Mouse (Mus musculus): ENCODE data around the gene Foxp4. TPM values are rescaled to one million over a fixed set of nuclear protein-coding genes. Genes with fewer than 3 reads are reported as not detected.

Foxp4 gene
- polyA plus RNA-seq, 1 experiment: 100 TPM

GRCm38 (mm10) chr17:47922116-47922515 is 2.3 kb downstream of the Foxp4 start:
- peak overlapping the region; percentile 31 for H3K4me3 ChIP-seq (replicated peaks; ENCODE audit: extremely low read depth, low read depth, low read length)
- H3K4me1 ChIP-seq (ENCODE audit: control insufficient read depth, insufficient read depth, low read length): peaks cover 5% of the 10 kb centered on the region
- DNase-seq: peak; percentile 38
- whole genome bisulfite sequencing: 12% methylated on average over 21 of the region's 21 CpGs
- no peak for TF ChIP-seq CTCF (IDR thresholded peaks at IDR 0.05; ENCODE audit: insufficient read depth, low read length)
- TF ChIP-seq POLR2A (IDR thresholded peaks at IDR 0.05; ENCODE audit: borderline replicate concordance, extremely low read depth, low read depth, low read length): no peak

GRCm38 (mm10) chr17:47921136-47921665 is 3.2 kb downstream of the Foxp4 start:
- peaks cover 5% of the 10 kb centered on the region for H3K4me1 ChIP-seq (ENCODE audit: control insufficient read depth, insufficient read depth, low read length)
- WGBS: 68% methylated on average over 4 of the region's 4 CpGs
- H3K4me3 ChIP-seq (replicated peaks; ENCODE audit: extremely low read depth, low read depth, low read length): no peak overlapping the region
- no peak for DNase-seq
- TF ChIP-seq CTCF (IDR thresholded peaks at IDR 0.05; ENCODE audit: insufficient read depth, low read length) (no peak), POLR2A (IDR thresholded peaks at IDR 0.05; ENCODE audit: borderline replicate concordance, extremely low read depth, low read depth, low read length) (no peak)

- DNase-seq: no peak
- TF ChIP-seq POLR2A (IDR thresholded peaks at IDR 0.05; ENCODE audit: borderline replicate concordance, extremely low read depth, low read depth, low read length): no peak
- TF ChIP-seq CTCF (IDR thresholded peaks at IDR 0.05; ENCODE audit: insufficient read depth, low read length): no peak
- 59% methylated on average over 5 of the region's 5 CpGs for WGBS
- Histone ChIP-seq H3K4me3 (replicated peaks; ENCODE audit: extremely low read depth, low read depth, low read length) (no peak overlapping the region), H3K4me1 (ENCODE audit: control insufficient read depth, insufficient read depth, low read length) (peaks cover 5% of the 10 kb centered on the region)
Observed at GRCm38 (mm10) chr17:47919826-47920225, 4.6 kb downstream of the Foxp4 start.

GRCm38 (mm10) chr17:47917907-47918306 is 6.5 kb downstream of the Foxp4 start:
- TF ChIP-seq CTCF (IDR thresholded peaks at IDR 0.05; ENCODE audit: insufficient read depth, low read length) (no peak), POLR2A (IDR thresholded peaks at IDR 0.05; ENCODE audit: borderline replicate concordance, extremely low read depth, low read depth, low read length) (no peak)
- H3K4me1 ChIP-seq (ENCODE audit: control insufficient read depth, insufficient read depth, low read length): peaks cover 5% of the 10 kb centered on the region
- no peak for DNase-seq
- no peak overlapping the region for H3K4me3 ChIP-seq (replicated peaks; ENCODE audit: extremely low read depth, low read depth, low read length)
- whole genome bisulfite sequencing: 89% methylated on average over 5 of the region's 5 CpGs

DNA sequence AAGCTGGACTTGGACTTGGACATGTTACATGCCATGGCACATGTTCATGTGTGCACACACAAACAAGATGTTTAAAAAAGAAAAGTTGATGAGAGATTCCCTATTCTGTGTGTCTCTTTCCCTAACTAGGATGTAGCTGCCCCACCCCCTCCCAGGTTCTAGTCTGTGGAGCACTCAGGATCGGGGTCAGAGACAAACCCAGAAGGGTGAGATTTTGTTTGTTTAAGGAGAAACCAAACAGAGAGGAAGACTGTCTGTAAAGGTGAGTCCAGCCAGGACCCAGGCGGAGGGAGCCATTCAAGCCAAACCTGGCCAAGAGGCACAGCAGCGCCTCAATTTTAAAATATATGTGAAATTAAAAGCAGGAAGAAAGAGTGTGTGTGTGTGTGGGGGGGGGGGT is 7.2 kb downstream of the Foxp4 start:
- Histone ChIP-seq H3K4me3 (replicated peaks; ENCODE audit: extremely low read depth, low read depth, low read length) (no peak overlapping the region), H3K4me1 (ENCODE audit: control insufficient read depth, insufficient read depth, low read length) (peaks cover 4% of the 10 kb centered on the region)
- 72% methylated on average over 3 of the region's 3 CpGs for WGBS
- DNase-seq: no peak
- TF ChIP-seq CTCF (IDR thresholded peaks at IDR 0.05; ENCODE audit: insufficient read depth, low read length) (no peak), POLR2A (IDR thresholded peaks at IDR 0.05; ENCODE audit: borderline replicate concordance, extremely low read depth, low read depth, low read length) (no peak)

DNA sequence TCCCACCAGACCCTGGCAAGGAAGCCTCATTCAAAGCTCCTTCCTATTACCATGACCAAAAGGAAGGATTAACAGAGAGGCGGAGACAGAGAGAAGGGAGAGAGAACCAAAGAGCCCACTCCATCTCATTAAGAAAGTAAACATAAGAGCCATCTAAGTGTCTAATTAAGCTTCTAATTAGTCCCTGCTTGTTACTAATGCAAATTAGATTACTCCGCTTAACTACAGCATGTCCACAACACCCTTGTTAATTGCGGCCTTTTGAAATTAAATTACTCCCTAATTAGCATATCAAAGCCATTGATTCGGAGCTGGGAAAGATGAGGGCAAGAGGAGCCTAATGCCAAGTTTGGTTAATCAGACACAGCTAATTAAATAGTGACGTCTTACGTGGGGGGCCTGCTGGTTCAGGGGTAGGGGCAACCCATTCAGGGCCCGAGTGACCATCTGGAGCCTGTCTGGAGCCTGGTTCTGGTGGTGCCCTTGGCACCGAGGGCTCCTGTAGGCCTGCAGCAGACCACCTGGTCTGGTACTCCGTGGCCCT is 9.7 kb downstream of the Foxp4 start:
- TF ChIP-seq CTCF (IDR thresholded peaks at IDR 0.05; ENCODE audit: insufficient read depth, low read length) (no peak), POLR2A (IDR thresholded peaks at IDR 0.05; ENCODE audit: borderline replicate concordance, extremely low read depth, low read depth, low read length) (no peak)
- DNase-seq: no peak
- Histone ChIP-seq H3K4me3 (replicated peaks; ENCODE audit: extremely low read depth, low read depth, low read length) (no peak overlapping the region), H3K4me1 (ENCODE audit: control insufficient read depth, insufficient read depth, low read length) (no peaks in the 10 kb centered on the region)
- 71% methylated on average over 9 of the region's 9 CpGs for WGBS

DNA sequence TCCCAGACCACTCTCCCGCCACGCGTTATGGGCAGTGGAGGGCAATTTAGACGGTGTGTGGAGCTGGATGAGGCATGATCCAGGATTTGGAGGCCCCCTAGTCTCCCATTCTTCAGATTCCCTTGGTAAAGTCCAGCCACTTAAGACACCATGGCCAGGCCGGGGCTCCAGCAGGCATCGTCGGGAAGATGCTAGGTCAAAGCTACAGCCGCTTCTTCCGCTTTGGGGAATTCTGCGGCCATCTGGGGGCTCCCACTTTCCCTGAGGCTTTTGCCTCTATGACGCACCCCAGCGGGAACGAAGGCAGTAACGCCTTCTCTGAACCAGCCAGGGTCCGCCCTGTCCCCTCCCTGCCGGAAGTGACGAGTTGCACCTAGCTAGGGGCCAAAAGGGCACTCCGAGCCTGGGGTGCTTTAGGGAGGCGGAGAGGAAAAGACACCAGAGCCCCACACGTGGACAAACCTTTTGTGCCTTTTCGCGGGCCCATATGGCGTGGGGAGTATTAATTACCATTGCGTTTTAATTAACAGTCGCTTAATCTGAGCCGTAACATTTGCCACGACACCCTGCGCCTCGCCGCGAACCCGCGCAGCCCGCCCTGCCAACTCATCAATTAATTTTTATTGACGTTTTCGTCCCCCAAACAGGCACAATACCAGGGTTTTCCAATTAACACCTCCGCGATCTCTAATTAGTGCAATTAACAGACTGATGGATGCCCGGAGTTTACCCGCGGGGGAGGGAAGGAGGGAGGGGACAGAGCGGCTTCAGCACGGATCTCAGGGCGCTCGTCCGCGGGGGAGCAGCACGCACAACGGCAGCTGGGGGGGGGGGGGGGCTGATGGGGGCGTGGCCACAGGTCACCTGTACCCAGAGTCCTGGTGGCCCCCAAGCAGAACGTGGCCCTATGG is 15.1 kb downstream of the Foxp4 start:
- H3K4me1 ChIP-seq (ENCODE audit: control insufficient read depth, insufficient read depth, low read length): no peaks in the 10 kb centered on the region
- peak overlapping the region; percentile 43 for H3K4me3 ChIP-seq (replicated peaks; ENCODE audit: extremely low read depth, low read depth, low read length)
- 27% methylated on average over 51 of the region's 51 CpGs for WGBS
- DNase-seq: peak; percentile 57
- TF ChIP-seq POLR2A (IDR thresholded peaks at IDR 0.05; ENCODE audit: borderline replicate concordance, extremely low read depth, low read depth, low read length) (no peak), CTCF (IDR thresholded peaks at IDR 0.05; ENCODE audit: insufficient read depth, low read length) (no peak)

- H3K4me1 ChIP-seq (ENCODE audit: control insufficient read depth, insufficient read depth, low read length): no peaks in the 10 kb centered on the region
- no peak for DNase-seq
- 98% methylated on average over 2 of the region's 2 CpGs for WGBS
- TF ChIP-seq CTCF (IDR thresholded peaks at IDR 0.05; ENCODE audit: insufficient read depth, low read length): no peak
- H3K4me3 ChIP-seq (replicated peaks; ENCODE audit: extremely low read depth, low read depth, low read length): no peak overlapping the region
Observed at GRCm38 (mm10) chr17:47908079-47908478, 16.4 kb downstream of the Foxp4 start.

- no peak for DNase-seq
- no peak for TF ChIP-seq CTCF (IDR thresholded peaks at IDR 0.05; ENCODE audit: insufficient read depth, low read length)
- no peak for TF ChIP-seq POLR2A (IDR thresholded peaks at IDR 0.05; ENCODE audit: borderline replicate concordance, extremely low read depth, low read depth, low read length)
- 78% methylated on average over 9 of the region's 9 CpGs for WGBS
- H3K4me3 ChIP-seq (replicated peaks; ENCODE audit: extremely low read depth, low read depth, low read length): no peak overlapping the region
- H3K4me1 ChIP-seq (ENCODE audit: control insufficient read depth, insufficient read depth, low read length): no peaks in the 10 kb centered on the region
Observed at GRCm38 (mm10) chr17:47907366-47907920, 17.0 kb downstream of the Foxp4 start.

All from lung, adult 2 months (tissue).